Mouse (Mus musculus) MN1 (cell line): ENCODE results near the gene Tmem102.

Experiments
- DNase-seq: peaks from one replicate; pipeline ENCODE4 v3.0.0-alpha.2; 2016; ENCODE audit warnings: low spot score

Tmem102 gene

GRCm38 (mm10) chr11:69804972-69805909 is at the start of gene Tmem102:
TSS of gene Tmem102 (minus strand) at chr11:69805624.
- DNase-seq, result peak; percentile 10

- no peak for DNase-seq
Measured at GRCm38 (mm10) chr11:69854680-69855079, 49.3 kb upstream of the Tmem102 start.

- DNase-seq, result no peak
Measured at GRCm38 (mm10) chr11:69853994-69854393, 48.6 kb upstream of the Tmem102 start.

GRCm38 (mm10) chr11:69850754-69851153 is 45.3 kb upstream of the Tmem102 start:
- DNase-seq, result no peak

- no peak for DNase-seq
Measured at GRCm38 (mm10) chr11:69849884-69850283, 44.5 kb upstream of the Tmem102 start.

- no peak for DNase-seq
Measured at GRCm38 (mm10) chr11:69849128-69849527, 43.7 kb upstream of the Tmem102 start.

GRCm38 (mm10) chr11:69848021-69848420 is 42.6 kb upstream of the Tmem102 start:
- DNase-seq, result no peak

- peak; percentile 19 for DNase-seq
Measured at GRCm38 (mm10) chr11:69846738-69847688, 41.6 kb upstream of the Tmem102 start.

GRCm38 (mm10) chr11:69846198-69846680 is 40.8 kb upstream of the Tmem102 start, which contains the start of gene Plscr3:
TSS of gene Plscr3 (plus strand) at chr11:69846376.
- DNase-seq, result peak; percentile 92

GRCm38 (mm10) chr11:69838714-69839104 is 33.3 kb upstream of the Tmem102 start:
- peak; percentile 53 for DNase-seq

GRCm38 (mm10) chr11:69837952-69838713 is 32.7 kb upstream of the Tmem102 start, which contains the start of gene Tmem256:
TSS of gene Tmem256 (plus strand) at chr11:69838514.
- DNase-seq, result peak; percentile 97

GRCm38 (mm10) chr11:69837604-69837951 is 32.2 kb upstream of the Tmem102 start, which contains the start of gene Nlgn2:
TSS of gene Nlgn2 (minus strand) at chr11:69837784.
- DNase-seq, result peak; percentile 83

GRCm38 (mm10) chr11:69836703-69837576 is 31.5 kb upstream of the Tmem102 start:
- DNase-seq, result peak; percentile 67

- no peak for DNase-seq
Measured at GRCm38 (mm10) chr11:69835966-69836335, 30.5 kb upstream of the Tmem102 start.

GRCm38 (mm10) chr11:69835326-69835965 is 30.0 kb upstream of the Tmem102 start:
- no peak for DNase-seq

- no peak for DNase-seq
Measured at GRCm38 (mm10) chr11:69834001-69834549, 28.7 kb upstream of the Tmem102 start.

GRCm38 (mm10) chr11:69833554-69833953 is 28.1 kb upstream of the Tmem102 start:
- DNase-seq, result no peak

- peak; percentile 33 for DNase-seq
Measured at GRCm38 (mm10) chr11:69828832-69829231, 23.4 kb upstream of the Tmem102 start.

GRCm38 (mm10) chr11:69823456-69823855 is 18.0 kb upstream of the Tmem102 start:
- no peak for DNase-seq

GRCm38 (mm10) chr11:69822080-69822479 is 16.7 kb upstream of the Tmem102 start, which contains the start of gene Spem1:
TSS of gene Spem1 (minus strand) at chr11:69822180.
- DNase-seq, result no peak
